Mouse (Mus musculus) left cerebral cortex, adult 18-20 months (tissue): ENCODE results near the gene Fam50a. TPM values are rescaled to one million over a fixed set of nuclear protein-coding genes. Genes with fewer than 3 reads are reported as not detected.
"Not testable (repeated sequence)": the region's sequence is repeated elsewhere in the genome, so short reads cannot be mapped to it uniquely, and the experiment has no call there.

ENCODE experiments used
- DNase-seq, 2 experiments: peaks; one replicate each; pipeline ENCODE4 v3.0.0; 2021 to 2022; ENCODE audit warnings: low spot score in 2 of 2, mixed read lengths in 1 of 2
- microRNA-seq, 2 experiments: library from miRNA; unstranded; fragments of <30 nt; microRNA quantifications; one replicate each; pipeline ENCODE4 v1.2.0; 2021
- total RNA-seq, 2 experiments: library from RNA; stranded (reverse); gene quantifications; 2 replicates each; pipeline ENCODE4 v1.2.3; 2021

Gene Fam50a
- total RNA-seq, 2 experiments from 2014 or later, result 26.5 to 26.8 TPM

GRCm38 (mm10) chrX:74328725-74329161, 15.9 kb downstream of the Fam50a start, which contains the start of gene Plxna3:
Gene Plxna3 (plus strand): TSS chrX:74329066.
- DNase-seq, result peak; percentile 43 to 58

GRCm38 (mm10) chrX:74329215-74329671, 16.4 kb downstream of the Fam50a start:
- no peak for DNase-seq

DNA sequence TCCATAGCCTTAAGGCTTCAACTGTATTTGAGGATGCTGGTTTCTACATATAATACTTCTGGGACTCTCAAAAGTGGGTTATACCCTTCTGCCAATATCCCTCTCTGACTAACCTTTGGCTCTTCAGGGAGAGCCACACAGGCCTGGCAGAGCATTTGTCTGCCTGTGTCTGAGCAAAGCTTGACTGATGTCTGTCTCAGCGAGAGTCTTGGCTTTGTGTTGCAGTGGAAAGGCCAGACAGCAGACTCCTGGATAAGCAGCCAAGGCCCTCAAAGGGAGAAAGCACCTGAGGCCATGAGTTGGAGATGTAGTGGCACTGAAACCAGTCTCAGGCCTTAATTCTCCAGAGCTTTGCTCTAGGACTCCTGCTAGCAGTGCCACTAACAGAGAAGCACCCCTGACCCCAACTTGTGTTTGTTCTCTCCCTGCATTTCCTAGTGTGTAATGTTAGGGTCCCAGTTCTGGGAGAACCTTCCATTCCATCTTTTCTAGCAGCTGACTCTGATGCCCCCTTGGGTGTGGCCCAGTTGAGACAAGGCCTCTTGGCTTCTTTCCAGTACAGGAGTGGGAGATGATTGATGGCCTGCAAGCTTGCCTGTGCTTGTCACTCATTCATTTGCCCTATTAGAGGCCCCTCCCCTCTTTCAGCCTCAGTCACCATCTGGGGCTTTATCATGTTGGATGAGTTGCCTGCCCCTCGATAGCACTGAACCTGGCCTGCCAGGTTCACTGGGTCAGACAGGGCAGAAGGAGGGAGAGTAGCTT, 17.5 kb downstream of the Fam50a start:
- no peak for DNase-seq

- DNase-seq, result no peak
Measured at GRCm38 (mm10) chrX:74352645-74353466, 40.0 kb downstream of the Fam50a start.

DNA sequence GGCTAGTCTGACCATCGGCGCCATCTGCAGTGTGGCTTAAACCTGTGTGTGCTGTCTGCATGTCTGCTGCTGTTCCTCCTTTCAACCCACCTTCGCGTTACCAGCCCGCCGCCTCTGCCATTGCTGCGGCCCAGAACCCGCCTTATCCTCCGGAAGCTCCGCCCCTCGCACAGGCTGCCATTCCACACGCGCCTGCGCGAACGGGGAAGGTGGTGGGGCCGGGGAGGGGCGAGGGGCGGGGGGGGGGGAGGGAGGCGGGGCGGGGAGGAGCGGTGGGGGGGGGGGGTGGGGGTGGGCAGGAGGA, 40.6 kb downstream of the Fam50a start, which contains the start of gene Lage3:
Lage3 (minus strand) TSS at position 152 of the 304 bp plus-strand sequence.
- DNase-seq, result peak; percentile 72 to 82

- DNase-seq, result not testable (repeated sequence)
Measured at GRCm38 (mm10) chrX:74357069-74357468, 44.2 kb downstream of the Fam50a start.

DNA sequence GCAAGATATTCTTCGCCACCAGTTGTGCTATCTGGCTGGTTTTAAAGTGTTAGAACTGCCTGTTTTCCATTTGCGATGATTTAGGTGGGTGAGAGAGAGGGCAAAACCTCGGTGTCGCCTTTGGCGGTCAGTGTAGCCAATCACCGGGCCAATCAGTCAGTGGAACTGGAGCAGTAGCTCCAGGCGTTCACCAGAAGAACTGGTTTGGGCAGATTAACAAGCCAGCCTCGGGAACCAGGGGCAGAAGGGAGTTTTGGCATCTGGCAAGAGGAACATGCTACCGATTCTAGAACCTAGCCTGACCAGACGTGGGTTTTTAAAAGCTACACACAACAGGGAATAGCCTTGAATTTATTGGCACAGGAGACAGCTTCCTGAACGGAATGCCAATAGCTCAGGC, 46.3 kb downstream of the Fam50a start:
- DNase-seq, result no peak

DNA sequence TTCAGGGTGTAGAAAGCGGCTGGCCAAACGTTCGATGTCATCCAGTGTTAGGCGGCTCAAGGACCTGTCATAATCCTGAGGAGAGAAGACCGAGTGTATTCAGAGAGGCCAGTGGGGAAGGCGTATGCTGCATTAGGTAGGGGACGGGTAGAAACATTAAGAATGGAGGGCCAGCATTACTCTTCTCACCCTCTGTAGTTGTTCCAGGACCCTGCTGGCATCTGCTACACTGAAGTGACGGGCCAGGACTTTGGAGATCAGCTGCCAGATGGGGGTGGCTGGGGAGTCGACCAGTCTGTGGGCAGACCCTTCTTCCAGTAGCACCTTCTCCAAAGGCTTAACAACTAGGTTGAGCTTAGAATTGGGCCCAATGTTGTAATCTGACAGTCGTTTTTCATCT, 54.7 kb downstream of the Fam50a start:
- no peak for DNase-seq

DNA sequence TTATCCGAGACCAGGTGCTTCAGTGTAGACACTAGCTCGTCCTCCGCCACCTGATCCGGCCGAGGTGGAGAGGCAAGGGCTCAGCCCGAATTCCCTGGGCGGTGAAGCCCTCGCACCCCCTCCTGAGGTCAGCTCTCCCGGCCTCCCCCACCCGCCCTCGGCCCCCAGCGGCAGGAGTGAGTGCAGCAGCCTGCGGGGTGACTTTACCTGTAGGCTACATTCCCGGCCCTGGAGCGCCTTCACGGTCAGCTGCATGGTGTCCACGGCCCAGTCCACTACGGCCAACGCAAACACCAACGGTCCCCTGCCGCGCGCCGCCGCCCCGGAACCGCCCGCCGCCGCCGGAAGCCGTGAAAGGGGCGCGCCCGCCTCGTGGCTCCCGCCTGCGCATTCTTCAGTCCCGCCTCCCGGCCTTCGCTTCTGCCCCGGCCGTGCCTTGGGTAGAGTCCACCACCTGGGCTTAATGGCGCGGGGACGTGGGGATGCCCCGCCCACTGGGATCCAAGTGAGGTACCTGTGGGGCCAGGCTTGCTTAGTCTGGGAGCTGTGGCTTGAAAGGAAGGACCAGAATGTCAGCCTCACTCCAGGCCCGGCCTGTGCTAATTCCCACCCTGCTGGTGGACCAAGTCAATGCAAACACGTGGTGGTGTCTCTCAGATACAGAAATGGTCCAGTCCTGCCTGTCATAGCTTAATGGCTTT, 55.5 kb downstream of the Fam50a start:
- peak; percentile 49 to 64 for DNase-seq

Small RNA genes lying within 50 kb of the gene (microRNA-seq; reads per million reads assigned to microRNA genes)
- gene Mir7091 (0 reads per million in 2 experiments), gene Mir7092 (0 to 0.21 reads per million in 2 experiments)

Other genes with a start within 250 kb of the Fam50a start
- gene Opn1mw, start 185.6 kb upstream of the Fam50a start, total RNA-seq, result under 1 TPM; 0.60 to 0.70 TPM
- 10 to 100 TPM; 89.6 to 94.8 TPM for gene Mecp2, start 177.7 kb upstream of the Fam50a start, total RNA-seq
- not detected for gene Tex28, start 145.2 kb upstream of the Fam50a start, total RNA-seq
- not detected for gene Tktl1, start 135.8 kb upstream of the Fam50a start, total RNA-seq
- gene Flna, start 63.2 kb upstream of the Fam50a start, total RNA-seq, result 10 to 100 TPM; 44.0 to 49.5 TPM
- 10 to 100 TPM; 35.3 to 39.6 TPM for gene Emd, start 58.3 kb upstream of the Fam50a start, total RNA-seq
- 100 to 1,000 TPM; 188 to 216 TPM for gene Rpl10, start 42.2 kb upstream of the Fam50a start, total RNA-seq
- 10 to 100 TPM; 60.4 to 62.5 TPM for gene Taz, start 31.1 kb upstream of the Fam50a start, total RNA-seq
- 1 to 10 TPM; 3.0 to 3.3 TPM for gene Dnase1l1, start 30.7 kb upstream of the Fam50a start, total RNA-seq
- 100 to 1,000 TPM; 353 to 362 TPM for gene Atp6ap1, start 15.9 kb upstream of the Fam50a start, total RNA-seq
- gene Gdi1, start 8.0 kb upstream of the Fam50a start, total RNA-seq, result 100 to 1,000 TPM; 611 to 641 TPM
- gene Plxna3, start 16.0 kb downstream of the Fam50a start, total RNA-seq, result 10 to 100 TPM; 22.7 to 24.6 TPM
- gene Lage3, start 40.6 kb downstream of the Fam50a start, total RNA-seq, result 10 to 100 TPM; 20.5 to 23.9 TPM
- gene Ubl4a, start 60.2 kb downstream of the Fam50a start, total RNA-seq, result 10 to 100 TPM; 68.3 to 71.6 TPM
- gene Slc10a3, start 60.3 kb downstream of the Fam50a start, total RNA-seq, result 1 to 10 TPM; 2.7 to 3.4 TPM
- 10 to 100 TPM; 18.2 to 19.7 TPM for gene Fam3a, start 80.2 kb downstream of the Fam50a start, total RNA-seq
- gene Ikbkg, start 80.3 kb downstream of the Fam50a start, total RNA-seq, result 10 to 100 TPM; 41.3 to 45.7 TPM
- 10 to 100 TPM; 28.3 to 37.7 TPM for gene G6pdx, start 116.2 kb downstream of the Fam50a start, total RNA-seq
- gene Gm6880, start 168.4 kb downstream of the Fam50a start, total RNA-seq, result not detected